Mouse (Mus musculus): Measurements from ENCODE around the gene Gm3435.
A peak's percentile ranks its signal among the peaks of the same experiment; 100 is the strongest.
"Not testable (repeated sequence)": the region's sequence is repeated elsewhere in the genome, so short reads cannot be mapped to it uniquely, and the experiment has no call there.

Gene Gm3435

GRCm38 (mm10) chr17:15009706-15010413 lies at the start of gene Gm3435:
TSS of gene Gm3435 (plus strand) at chr17:15010176.
- not testable (repeated sequence) for DNase-seq (ENCODE audit: low spot score)

DNA sequence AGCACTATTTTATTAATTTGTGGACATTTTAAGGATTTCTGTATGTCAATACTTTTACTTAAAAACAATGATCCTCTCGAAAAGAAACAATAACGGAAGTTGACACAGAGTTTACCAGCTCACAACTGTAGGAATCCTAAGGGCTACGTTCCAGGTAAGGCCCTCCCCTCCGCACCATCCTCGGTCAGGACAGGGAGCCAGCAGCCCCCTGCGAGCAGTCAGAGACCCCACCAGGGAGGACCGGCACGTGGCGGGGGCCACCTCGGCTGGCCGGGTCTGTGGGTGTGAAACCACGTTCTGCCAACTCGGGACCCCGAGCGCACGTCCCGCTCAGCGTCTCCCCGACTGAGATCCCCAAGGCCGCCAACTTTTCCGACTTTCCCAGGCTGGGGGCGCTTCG lies 49.5 kb upstream of the Gm3435 start:
- peak; percentile 7 for DNase-seq (ENCODE audit: low spot score)

- DNase-seq (ENCODE audit: low spot score), result peak; percentile 25
These were observed 48.9 kb upstream of the Gm3435 start, which contains the start of gene Phf10 for GRCm38 (mm10) chr17:14960951-14961556. TSS of gene Phf10 (minus strand) at chr17:14961273.

- not testable (repeated sequence) for DNase-seq (ENCODE audit: low spot score)
These were observed 48.3 kb upstream of the Gm3435 start for GRCm38 (mm10) chr17:14961557-14962154.

DNA sequence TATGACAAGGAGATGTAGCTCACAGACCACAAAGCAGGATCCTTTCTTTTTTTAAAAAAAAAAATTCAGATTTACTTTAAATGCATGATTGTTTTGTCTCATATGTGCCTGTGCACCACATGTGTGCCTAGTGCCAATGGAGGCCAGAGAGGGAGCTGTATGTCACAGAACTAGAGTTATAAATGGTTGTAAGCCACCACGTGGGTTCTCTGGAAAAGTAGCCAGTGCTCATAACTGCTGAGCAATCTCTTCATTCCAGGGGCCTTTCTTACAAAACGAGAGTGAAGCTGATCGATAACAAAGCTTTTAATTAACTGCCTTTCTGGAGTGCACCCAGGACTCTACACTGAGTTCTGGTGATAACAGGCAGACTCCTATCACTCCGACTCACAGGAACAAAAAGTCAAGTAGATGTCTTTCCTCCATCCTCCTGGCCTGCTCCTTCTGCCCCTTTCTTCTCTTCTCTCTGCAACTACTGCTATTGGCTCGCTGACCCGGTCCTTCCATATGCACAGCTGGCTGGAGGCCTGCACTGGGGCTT lies 41.5 kb upstream of the Gm3435 start:
- not testable (repeated sequence) for DNase-seq (ENCODE audit: low spot score)

- DNase-seq (ENCODE audit: low spot score), result not testable (repeated sequence)
These were observed 32.1 kb upstream of the Gm3435 start for GRCm38 (mm10) chr17:14977718-14978361.

DNA sequence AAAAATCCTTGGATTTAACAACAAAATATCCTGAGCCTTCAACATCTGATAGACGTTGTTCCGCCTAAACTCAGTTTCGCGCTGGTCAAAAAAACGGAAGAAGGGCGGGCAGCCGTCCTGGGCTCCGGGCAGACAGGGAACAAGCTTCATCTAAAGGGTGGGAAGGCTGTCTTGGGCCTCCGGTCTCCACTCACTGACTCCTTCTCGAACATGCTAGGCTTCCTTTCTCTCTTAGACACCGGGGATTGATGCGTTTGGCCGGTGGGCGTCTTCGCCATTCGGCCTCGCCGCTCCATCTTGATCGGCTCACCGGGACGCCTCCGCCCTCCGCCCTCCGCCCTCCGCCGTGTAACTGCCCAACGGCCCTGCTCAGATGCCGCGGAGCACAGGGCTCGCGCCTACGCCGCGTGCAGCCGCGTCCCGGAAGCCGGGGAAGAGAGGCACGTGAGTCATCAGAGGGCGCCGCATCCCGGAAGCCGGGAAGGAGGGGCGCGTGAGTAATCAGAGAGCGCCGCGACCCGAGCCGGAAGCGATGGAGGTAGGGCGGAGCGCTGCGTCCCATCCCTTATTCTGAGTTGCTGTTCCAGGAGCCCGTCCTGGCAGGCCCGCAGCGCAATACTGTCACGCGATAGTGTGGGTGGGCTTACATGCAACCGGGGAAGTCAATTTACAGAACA lies 31.5 kb upstream of the Gm3435 start, which contains the start of the genes 9030025P20Rik and Gm3417:
Gene 9030025P20Rik, plus strand, starts transcription at position 107 of the 677 bp plus-strand sequence.
Gene Gm3417, minus strand, starts transcription at position 429 of the 677 bp plus-strand sequence.
- not testable (repeated sequence) for DNase-seq (ENCODE audit: low spot score)

DNA sequence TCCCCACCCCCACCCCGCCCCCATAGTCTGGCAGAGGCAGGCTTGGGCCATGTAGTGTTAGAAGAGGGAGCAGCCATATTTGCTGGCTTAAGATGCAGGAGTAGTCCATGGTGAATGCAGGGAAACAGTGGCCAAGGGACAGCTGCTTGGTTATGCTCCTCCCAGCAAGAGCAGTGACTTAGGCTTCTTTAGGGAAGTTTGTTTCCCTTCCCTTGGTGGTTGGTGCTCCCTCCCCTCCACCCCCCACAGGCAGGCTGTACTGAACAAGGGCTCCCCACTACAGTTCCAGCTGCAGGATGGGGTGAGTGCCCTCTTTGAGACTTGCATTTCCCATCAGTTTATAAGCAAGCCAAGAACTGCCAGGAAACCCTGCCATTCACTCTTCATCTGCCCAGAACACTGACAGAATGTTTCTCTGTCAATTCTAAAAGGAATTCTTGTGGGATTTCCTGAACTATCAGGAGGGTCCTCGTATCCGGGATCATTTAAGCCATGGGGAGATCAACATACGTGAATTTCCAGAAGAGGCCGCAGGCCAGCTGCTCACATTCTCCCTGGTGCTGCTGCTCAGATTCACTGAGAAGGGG lies 19.8 kb upstream of the Gm3435 start:
- not testable (repeated sequence) for DNase-seq (ENCODE audit: low spot score)

- DNase-seq (ENCODE audit: low spot score), result not testable (repeated sequence)
These were observed 17.3 kb upstream of the Gm3435 start for GRCm38 (mm10) chr17:14992522-14993138.

GRCm38 (mm10) chr17:14993139-14993832 lies 16.7 kb upstream of the Gm3435 start:
- not testable (repeated sequence) for DNase-seq (ENCODE audit: low spot score)

- not testable (repeated sequence) for DNase-seq (ENCODE audit: low spot score)
These were observed 15.8 kb upstream of the Gm3435 start for GRCm38 (mm10) chr17:14994140-14994539.

- not testable (repeated sequence) for DNase-seq (ENCODE audit: low spot score)
These were observed 9.9 kb upstream of the Gm3435 start for GRCm38 (mm10) chr17:15000047-15000446.

GRCm38 (mm10) chr17:15009088-15009487 lies 888 bp upstream of the Gm3435 start:
- DNase-seq (ENCODE audit: low spot score), result not testable (repeated sequence)

DNA sequence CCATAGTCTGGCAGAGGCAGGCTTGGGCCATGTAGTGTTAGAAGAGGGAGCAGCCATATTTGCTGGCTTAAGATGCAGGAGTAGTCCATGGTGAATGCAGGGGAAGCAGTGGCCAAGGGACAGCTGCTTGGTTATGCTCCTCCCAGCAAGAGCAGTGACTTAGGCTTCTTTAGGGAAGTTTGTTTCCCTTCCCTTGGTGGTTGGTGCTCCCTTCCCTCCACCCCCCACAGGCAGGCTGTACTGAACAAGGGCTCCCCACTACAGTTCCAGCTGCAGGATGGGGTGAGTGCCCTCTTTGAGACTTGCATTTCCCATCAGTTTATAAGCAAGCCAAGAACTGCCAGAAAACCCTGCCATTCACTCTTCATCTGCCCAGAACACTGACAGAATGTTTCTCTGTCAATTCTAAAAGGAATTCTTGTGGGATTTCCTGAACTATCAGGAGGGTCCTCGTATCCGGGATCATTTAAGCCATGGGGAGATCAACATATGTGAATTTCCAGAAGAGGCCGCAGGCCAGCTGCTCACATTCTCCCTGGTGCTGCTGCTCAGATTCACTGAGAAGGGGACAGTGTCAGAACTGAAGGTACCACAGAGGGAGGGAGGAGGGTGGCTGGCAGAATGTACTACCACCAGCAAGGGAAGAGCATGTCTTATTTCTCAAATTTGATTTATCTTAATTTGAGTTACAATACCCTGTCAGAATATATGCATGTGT lies 11.7 kb downstream of the Gm3435 start:
- DNase-seq (ENCODE audit: low spot score), result not testable (repeated sequence)

- DNase-seq (ENCODE audit: low spot score), result not testable (repeated sequence)
These were observed 14.0 kb downstream of the Gm3435 start for GRCm38 (mm10) chr17:15023878-15024492.

DNA sequence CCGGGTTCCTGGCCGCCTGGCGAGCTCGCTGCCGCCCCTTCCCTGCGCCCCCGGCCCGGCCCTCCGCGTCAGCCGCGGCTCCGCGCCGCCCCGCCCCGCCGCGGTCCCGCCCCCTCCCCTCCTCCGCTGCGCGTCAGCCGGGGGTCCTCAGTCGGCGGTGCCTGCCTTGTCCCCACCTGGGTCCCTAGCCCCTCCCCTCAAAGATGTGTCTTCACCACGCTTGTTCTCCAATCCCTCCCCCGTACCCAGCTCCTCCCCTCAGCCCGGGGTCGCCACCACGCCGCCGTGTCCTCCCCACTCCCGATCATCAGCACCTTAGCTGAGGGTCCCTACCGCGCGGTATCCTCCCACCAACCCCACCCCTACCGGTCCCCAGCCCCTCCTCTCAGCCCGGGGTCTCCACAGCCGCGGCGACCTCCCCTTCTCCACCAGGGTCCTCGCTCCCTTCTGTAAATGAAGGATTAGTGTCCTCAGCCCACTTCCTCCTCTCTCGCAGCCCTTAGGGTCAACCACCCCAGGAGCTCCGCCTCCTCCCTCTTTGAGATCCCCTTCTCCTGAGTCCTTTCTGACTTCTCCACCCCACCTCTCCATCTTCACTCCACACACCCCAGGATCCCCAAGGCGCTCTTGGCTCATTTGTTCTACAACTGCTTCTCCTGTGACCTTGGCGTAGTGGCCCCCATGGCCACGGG lies 14.7 kb downstream of the Gm3435 start:
- not testable (repeated sequence) for DNase-seq (ENCODE audit: low spot score)

DNA sequence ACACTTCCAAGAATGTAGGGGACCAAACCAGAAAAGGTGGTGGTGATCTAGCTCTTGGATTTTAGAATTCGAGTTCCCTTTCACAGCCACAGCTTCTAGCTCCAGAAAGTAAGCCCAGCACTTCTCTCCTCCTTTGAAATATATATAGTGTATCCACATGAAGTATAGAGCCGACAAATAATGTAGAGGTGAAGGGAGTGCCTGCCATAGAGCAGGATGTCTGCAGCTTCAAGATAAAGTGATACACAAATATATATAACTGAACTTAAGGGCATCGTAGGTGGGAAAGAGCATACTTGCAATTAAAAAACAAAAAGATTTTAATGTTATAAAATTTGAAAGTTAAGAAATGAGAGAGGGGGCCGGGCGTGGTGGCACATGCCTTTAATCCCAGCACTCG lies 15.5 kb downstream of the Gm3435 start:
- DNase-seq (ENCODE audit: low spot score), result not testable (repeated sequence)

DNA sequence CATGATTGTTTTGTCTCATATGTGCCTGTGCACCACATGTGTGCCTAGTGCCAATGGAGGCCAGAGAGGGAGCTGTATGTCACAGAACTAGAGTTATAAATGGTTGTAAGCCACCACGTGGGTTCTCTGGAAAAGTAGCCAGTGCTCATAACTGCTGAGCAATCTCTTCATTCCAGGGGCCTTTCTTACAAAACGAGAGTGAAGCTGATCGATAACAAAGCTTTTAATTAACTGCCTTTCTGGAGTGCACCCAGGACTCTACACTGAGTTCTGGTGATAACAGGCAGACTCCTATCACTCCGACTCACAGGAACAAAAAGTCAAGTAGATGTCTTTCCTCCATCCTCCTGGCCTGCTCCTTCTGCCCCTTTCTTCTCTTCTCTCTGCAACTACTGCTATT lies 21.4 kb downstream of the Gm3435 start:
- not testable (repeated sequence) for DNase-seq (ENCODE audit: low spot score)

All from T-cell, adult 2 months (primary cell).